Mouse (Mus musculus) liver, embryonic 13.5 days (tissue): ENCODE results near the gene 1700019N19Rik. TPM values are rescaled to one million over a fixed set of nuclear protein-coding genes. Genes with fewer than 3 reads are reported as not detected.

Experiments
- ATAC-seq: fragments of 200-750 bp; cut with Nextera tagmentation; 2 replicates; pipeline ENCODE4 v1.8.0; 2017; ENCODE audit warnings: low read depth, mild to moderate bottlenecking, moderate number of reproducible peaks, moderate library complexity
- DNase-seq: peaks from one replicate; pipeline ENCODE4 v3.0.0; 2022
- H3K27ac ChIP-seq: fragments of 300-500 bp; sonication (generic); 2 replicates; pipeline ENCODE4 v1.5.1; 2015; ENCODE audit warnings: moderate library complexity, mild to moderate bottlenecking, inconsistent platforms
- H3K27me3 ChIP-seq: fragments of 300-500 bp; sonication (generic); 2 replicates; pipeline ENCODE4 v1.6.1; 2015; ENCODE audit warnings: mild to moderate bottlenecking, inconsistent platforms
- H3K36me3 ChIP-seq: fragments of 300-500 bp; sonication (generic); 2 replicates; pipeline ENCODE4 v1.6.1; 2015; ENCODE audit warnings: mild to moderate bottlenecking, inconsistent platforms
- H3K4me1 ChIP-seq: fragments of 300-500 bp; sonication (generic); replicated peaks from 2 replicates; pipeline ENCODE4 v1.6.1; 2015; ENCODE audit warnings: inconsistent platforms
- H3K4me2 ChIP-seq: fragments of 300-500 bp; sonication (generic); 2 replicates; pipeline ENCODE4 v1.6.1; 2015; ENCODE audit warnings: inconsistent platforms, mild to moderate bottlenecking, moderate library complexity
- H3K4me3 ChIP-seq: fragments of 300-500 bp; sonication (generic); replicated peaks from 2 replicates; pipeline ENCODE4 v1.5.1; 2015; ENCODE audit warnings: mild to moderate bottlenecking, inconsistent platforms
- H3K9ac ChIP-seq: fragments of 300-500 bp; sonication (generic); 2 replicates; pipeline ENCODE4 v1.6.1; 2015; ENCODE audit warnings: mild to moderate bottlenecking, inconsistent platforms
- H3K9me3 ChIP-seq: fragments of 300-500 bp; sonication (generic); replicated peaks from 2 replicates; pipeline ENCODE4 v1.6.1; 2016; ENCODE audit warnings: inconsistent platforms
- WGBS: fragments of 180-500 bp; shearing (Covaris S2); methylation state at CpG from one replicate; pipeline ENCODE4 v1.1.7; 2015; ENCODE audit not compliant: insufficient replicate concordance; 5-methylcytosine and 5-hydroxymethylcytosine counted together
- polyA plus RNA-seq: library from polyadenylated mRNA; unstranded; fragments of >200 nt; fragmentation: Nextera tagmentation; extraction: Ambion mirVana; gene quantifications from 2 replicates; pipeline ENCODE4 v1.2.1, GENCODE M21; 2015

1700019N19Rik gene
- polyA plus RNA-seq, 1 experiment from 2014 or later = 0.17 TPM

DNA sequence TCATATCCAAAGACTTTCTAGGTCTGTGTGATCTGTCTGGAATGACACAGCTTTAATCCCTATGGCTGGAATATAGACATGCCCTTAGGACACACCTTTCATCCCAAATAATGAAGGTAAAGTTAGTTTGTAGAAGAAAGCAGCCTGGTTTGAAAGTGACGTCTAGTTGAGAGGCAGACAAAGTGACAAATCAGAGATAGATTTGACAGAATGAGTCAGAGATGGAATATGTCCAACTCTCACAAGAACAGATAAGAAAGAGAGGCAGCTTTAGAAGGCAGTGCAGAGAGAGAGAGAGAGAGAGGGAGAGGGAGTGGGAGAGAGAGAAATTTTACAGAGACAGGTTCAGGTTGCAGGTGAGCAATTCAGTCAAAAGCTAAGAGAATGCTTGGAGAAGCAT lies 30.1 kb upstream of the 1700019N19Rik start:
- Histone ChIP-seq H3K9ac (no peak overlapping the region), H3K4me2 (no peak overlapping the region), H3K9me3 (no peaks in the 10 kb centered on the region), H3K4me3 (no peak overlapping the region), H3K4me1 (no peaks in the 10 kb centered on the region), H3K27ac (no peak overlapping the region), H3K36me3 (no peaks in the 10 kb centered on the region), H3K27me3 (no peaks in the 10 kb centered on the region)
- DNase-seq (no peak), ATAC-seq (no peak)
- 42% methylated on average over 1 of the region's 1 CpGs for WGBS

DNA sequence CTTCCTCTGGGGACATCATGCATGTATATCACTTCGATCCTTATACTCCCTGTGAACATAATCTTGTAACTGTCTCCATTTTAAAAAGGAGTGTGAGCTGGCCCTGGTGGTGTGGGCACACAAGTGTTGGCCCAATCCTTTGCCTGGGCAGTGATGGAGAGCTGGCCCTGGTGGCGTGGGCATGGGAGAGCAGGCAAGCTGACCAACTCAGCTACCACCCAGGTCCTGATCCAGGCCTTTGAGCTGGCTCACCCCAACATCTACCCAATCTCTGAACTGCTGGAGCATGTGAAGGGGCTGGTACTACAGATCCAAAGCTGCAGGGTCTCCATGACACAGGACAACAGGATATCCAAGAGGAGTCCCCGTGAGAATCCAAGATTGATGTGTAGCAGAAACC lies 29.0 kb upstream of the 1700019N19Rik start:
- DNase-seq (no peak), ATAC-seq (no peak)
- 66% methylated on average over 3 of the region's 3 CpGs for WGBS
- Histone ChIP-seq H3K4me3 (no peak overlapping the region), H3K4me1 (no peaks in the 10 kb centered on the region), H3K9me3 (no peaks in the 10 kb centered on the region), H3K4me2 (no peak overlapping the region), H3K27ac (no peak overlapping the region), H3K27me3 (no peaks in the 10 kb centered on the region), H3K36me3 (no peaks in the 10 kb centered on the region), H3K9ac (no peak overlapping the region)

DNA sequence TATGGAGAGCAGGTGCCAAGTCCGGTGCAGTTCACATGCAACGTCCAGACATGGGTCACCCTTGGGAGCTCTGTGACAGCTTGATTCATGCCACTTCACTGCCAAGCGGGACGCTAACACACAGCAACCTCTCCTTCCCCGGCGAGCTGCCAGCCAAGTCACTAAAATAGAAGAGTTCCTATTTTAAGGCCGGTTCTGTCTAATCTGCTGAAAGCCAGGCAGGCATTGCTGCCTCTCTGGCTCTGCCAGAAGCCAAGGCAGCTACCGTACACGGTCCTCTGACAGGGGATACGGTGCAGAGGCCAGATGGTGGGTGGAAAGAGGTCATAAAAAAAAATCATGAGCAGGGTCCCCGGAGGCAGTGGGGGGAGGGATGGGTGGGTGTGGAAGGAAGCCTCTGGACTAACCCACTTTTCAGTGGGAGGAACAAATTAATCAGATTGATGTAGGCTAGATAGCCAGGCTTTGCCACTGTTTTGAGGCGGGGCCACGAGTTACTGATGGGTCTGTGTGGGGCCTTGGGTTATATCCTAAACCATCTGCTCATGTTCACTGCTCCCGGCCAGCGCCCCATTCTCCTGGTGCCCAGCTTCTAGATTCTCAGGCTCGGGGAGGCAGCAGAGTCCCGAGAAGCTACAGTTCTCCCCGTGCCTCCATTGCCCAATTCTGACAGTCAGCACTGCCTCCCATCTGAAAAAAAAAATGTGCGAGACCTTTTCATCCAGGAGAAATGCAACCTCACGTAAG lies 28.4 kb upstream of the 1700019N19Rik start:
- Histone ChIP-seq H3K27me3 (no peaks in the 10 kb centered on the region), H3K9me3 (no peaks in the 10 kb centered on the region), H3K9ac (no peak overlapping the region), H3K27ac (no peak overlapping the region), H3K36me3 (no peaks in the 10 kb centered on the region), H3K4me2 (no peak overlapping the region), H3K4me3 (no peak overlapping the region), H3K4me1 (no peaks in the 10 kb centered on the region)
- DNase-seq (no peak), ATAC-seq (no peak)
- WGBS = 64% methylated on average over 20 of the region's 20 CpGs

DNA sequence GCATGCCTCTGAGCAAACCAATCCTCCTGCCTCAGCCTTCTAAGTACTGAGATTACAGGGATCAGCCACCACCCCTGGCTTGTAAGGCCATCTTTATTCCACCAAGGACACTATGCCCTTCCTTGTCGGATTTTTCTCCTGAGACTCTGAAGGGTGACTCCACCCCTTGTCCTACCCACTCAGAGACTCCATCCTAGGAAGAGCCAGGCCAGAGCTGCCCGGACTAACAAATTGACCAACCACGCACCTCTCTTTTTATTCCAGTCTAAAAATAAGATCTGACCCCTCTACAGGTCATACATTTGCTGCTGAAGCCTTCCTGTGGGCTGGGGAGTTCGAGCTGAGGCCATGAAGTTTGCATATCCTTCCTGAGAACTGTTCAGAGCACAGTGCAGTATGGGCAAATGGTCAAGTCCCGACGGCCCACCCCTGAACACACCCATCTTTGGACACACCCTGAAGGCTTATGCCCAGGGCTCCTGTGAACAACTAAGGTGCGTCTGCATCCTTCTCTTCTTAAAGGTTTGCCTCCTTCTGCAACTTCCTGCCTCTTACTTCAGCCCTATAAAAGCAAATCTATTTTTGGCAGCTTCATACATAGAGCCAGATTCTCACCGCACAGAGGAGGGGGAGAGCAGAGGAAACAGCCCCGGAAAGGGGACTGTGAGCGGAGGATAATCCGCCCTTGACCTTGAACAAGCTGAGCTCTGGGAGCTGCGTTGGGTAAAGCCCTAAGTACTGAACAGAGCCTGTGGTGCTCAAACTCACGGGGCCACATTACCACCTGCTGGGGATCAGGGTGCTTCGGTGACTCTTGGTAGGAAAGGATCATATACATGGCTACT lies 24.5 kb upstream of the 1700019N19Rik start:
- WGBS = 57% methylated on average over 14 of the region's 14 CpGs
- no peak overlapping the region for H3K4me3 ChIP-seq
- no peaks in the 10 kb centered on the region for H3K36me3 ChIP-seq
- no peak overlapping the region for H3K9ac ChIP-seq
- DNase-seq (no peak), ATAC-seq (no peak)
- no peaks in the 10 kb centered on the region for H3K9me3 ChIP-seq
- no peak overlapping the region for H3K27ac ChIP-seq
- no peaks in the 10 kb centered on the region for H3K4me1 ChIP-seq
- no peak overlapping the region for H3K4me2 ChIP-seq
- no peaks in the 10 kb centered on the region for H3K27me3 ChIP-seq

DNA sequence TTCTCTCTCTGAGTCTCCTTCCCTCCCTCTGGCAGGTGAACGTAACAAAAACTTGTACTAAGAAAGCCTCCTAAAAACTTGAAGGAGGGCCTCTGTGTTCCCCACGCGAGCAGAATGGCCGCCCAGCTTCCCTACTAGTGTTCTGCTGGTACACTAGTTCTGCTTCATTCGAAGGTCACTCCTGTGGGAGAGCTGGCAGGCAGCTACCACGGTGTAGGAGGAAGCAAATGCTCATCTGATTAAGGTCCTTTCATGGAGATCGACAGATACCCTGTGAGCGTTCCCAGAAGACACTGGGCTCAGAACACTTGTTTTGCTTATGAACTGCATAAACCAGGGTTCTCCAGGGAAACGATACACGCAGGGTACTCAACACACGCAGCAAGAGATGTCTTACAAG lies 23.1 kb upstream of the 1700019N19Rik start:
- H3K27ac ChIP-seq = no peak overlapping the region
- no peak for ATAC-seq
- 71% methylated on average over 11 of the region's 11 CpGs for WGBS

DNA sequence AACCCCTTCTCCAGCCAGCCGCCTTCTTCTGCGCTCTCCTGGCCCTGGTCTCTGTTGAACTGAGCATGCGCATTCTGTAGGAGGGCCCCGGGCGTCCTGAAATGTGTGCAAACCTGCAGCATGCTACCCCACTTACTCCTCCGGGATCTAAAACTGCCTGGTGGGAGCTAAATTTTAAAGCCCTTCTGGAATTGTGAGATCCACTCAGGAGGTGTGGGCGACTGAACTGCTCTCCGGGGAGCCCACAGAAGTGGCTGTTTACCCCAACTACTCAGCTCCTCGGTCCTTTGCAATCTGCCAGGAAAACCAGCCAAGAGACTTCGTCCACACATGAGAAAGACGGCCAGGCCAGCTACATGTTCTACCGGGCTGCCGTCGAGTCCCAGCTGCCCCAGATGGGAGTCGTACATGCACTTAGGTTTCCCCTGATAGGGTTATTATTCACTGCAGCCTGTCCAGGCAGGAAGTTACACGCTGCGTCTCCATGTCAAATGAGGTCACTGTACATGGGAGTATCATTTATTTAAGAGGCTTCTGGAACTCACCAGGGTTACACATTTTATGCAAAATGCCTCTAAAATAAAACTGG lies 22.3 kb upstream of the 1700019N19Rik start:
- whole genome bisulfite sequencing = 68% methylated on average over 17 of the region's 17 CpGs
- H3K27me3 ChIP-seq = no peaks in the 10 kb centered on the region
- no peak for ATAC-seq
- no peaks in the 10 kb centered on the region for H3K36me3 ChIP-seq
- H3K9me3 ChIP-seq = no peaks in the 10 kb centered on the region
- no peak overlapping the region for H3K27ac ChIP-seq
- no peak overlapping the region for H3K9ac ChIP-seq
- no peak overlapping the region for H3K4me3 ChIP-seq
- DNase-seq = no peak
- no peak overlapping the region for H3K4me2 ChIP-seq
- no peaks in the 10 kb centered on the region for H3K4me1 ChIP-seq

More for the DNA sequence above, 23.1 kb upstream of the 1700019N19Rik start:
- no peaks in the 10 kb centered on the region for H3K4me1 ChIP-seq
- no peaks in the 10 kb centered on the region for H3K9me3 ChIP-seq
- no peak for DNase-seq
- no peaks in the 10 kb centered on the region for H3K36me3 ChIP-seq
- H3K4me3 ChIP-seq = no peak overlapping the region
- no peaks in the 10 kb centered on the region for H3K27me3 ChIP-seq
- no peak overlapping the region for H3K9ac ChIP-seq
- no peak overlapping the region for H3K4me2 ChIP-seq

DNA sequence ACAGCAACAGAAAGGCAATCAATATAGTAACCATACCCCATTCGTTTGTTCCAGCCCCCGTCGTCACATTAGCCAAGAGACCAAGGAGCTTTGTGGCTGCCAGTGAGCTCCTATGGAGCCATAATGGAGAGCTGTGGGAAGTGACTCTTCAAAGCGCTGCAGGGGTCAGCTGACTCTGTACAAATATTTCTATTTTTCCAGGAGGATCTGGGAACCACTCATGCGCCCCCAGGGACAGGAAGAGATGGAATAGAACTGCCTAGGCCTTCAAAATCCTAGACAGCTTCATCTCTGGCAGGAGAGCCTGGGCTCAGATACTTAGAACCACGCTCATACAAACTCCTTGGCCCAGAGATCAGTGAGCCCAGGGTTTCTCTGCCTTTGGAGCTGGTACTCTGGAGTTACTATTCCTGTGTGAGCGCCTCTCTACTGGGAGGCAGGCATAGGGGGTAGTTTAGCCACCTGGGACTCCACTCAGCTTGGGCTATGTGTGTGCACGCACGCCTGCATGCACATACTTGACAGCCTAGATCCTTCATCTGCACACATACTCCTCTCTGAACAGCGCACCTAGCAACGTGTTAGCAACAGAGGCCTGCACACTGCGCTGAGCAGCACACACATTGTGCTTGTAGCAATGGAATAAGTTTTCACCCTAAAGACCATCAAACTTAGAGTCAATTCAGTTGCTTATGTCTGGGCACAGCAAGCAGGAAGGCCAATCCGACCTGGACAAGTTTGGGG lies 21.1 kb upstream of the 1700019N19Rik start:
- ATAC-seq (no peak), DNase-seq (no peak)
- Histone ChIP-seq H3K27ac (no peak overlapping the region), H3K27me3 (no peaks in the 10 kb centered on the region), H3K4me3 (no peak overlapping the region), H3K4me2 (no peak overlapping the region), H3K36me3 (no peaks in the 10 kb centered on the region), H3K9me3 (no peaks in the 10 kb centered on the region), H3K4me1 (no peaks in the 10 kb centered on the region), H3K9ac (no peak overlapping the region)
- 65% methylated on average over 13 of the region's 13 CpGs for WGBS

DNA sequence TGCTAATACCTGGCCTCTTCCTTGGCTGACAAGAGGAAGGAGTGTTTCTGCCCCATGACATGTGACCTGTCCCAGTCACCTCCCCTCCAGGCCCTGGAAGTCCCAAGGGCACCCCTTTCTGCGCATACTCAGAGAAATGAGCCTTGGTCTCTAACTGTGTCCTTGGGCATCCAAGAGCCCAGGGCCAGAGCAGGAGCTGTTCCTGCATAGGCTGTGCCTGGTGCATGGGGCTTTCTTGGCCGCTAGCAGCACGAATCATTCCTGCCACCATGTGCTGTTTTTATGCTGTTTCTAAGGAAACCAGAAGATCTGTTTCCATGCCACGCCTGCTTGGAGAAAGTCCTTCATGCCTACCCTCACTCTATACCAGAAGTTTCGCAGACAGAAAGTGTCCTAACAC lies 16.3 kb upstream of the 1700019N19Rik start:
- no peak overlapping the region for H3K9ac ChIP-seq
- ATAC-seq (no peak), DNase-seq (no peak)
- no peaks in the 10 kb centered on the region for H3K9me3 ChIP-seq
- no peak overlapping the region for H3K4me3 ChIP-seq
- H3K27me3 ChIP-seq = no peaks in the 10 kb centered on the region
- H3K36me3 ChIP-seq = no peaks in the 10 kb centered on the region
- H3K4me2 ChIP-seq = no peak overlapping the region
- H3K4me1 ChIP-seq = no peaks in the 10 kb centered on the region
- 54% methylated on average over 5 of the region's 5 CpGs for WGBS
- H3K27ac ChIP-seq = no peak overlapping the region

DNA sequence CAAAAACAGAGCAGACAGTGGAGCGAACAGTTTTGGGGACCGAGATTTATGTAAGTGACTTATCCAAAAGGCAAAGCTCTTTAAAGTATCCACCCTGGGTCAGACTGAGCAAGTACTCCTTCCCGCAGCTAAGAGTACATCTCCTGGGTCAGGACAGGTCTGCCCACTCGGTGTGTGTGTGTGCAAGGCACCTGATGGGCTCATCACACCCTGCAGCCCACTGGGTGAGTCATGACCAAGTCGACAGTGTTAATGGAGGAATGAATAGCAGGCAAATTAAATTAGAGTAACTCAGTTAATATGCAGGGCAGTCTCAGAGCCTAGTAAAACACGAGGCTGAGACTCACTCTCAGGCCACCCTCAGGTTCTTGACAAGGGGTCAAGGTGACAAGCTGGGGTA lies 14.6 kb upstream of the 1700019N19Rik start:
- Histone ChIP-seq H3K9me3 (no peaks in the 10 kb centered on the region), H3K4me2 (no peak overlapping the region), H3K9ac (no peak overlapping the region), H3K27me3 (no peaks in the 10 kb centered on the region), H3K27ac (no peak overlapping the region), H3K36me3 (no peaks in the 10 kb centered on the region), H3K4me1 (no peaks in the 10 kb centered on the region), H3K4me3 (no peak overlapping the region)
- DNase-seq (no peak), ATAC-seq (no peak)
- 67% methylated on average over 6 of the region's 6 CpGs for WGBS

DNA sequence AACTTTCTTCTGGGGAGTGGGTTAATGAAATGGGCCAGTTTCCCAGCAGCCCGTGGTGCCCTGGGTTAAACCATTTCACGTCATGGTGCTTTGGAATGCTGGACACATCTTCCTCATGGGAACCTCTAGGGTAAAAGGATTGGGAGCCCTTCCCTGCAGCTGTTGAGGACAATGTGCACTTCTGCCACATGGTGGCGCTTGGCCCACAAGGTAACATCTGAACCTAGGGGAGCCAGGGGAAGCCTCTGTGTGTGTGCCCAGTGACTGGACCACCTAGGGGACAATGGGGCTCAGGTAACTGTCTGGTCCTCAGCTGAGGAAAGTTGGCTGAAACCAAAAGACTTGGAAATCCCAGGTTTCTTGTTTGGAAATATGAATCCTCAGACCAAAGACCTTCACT lies 12.1 kb upstream of the 1700019N19Rik start:
- H3K4me3 ChIP-seq = no peak overlapping the region
- no peak overlapping the region for H3K27ac ChIP-seq
- WGBS = 7% methylated on average over 3 of the region's 3 CpGs
- DNase-seq (peak; percentile 7), ATAC-seq (no peak)
- no peak overlapping the region for H3K4me2 ChIP-seq
- no peaks in the 10 kb centered on the region for H3K27me3 ChIP-seq
- H3K4me1 ChIP-seq = no peaks in the 10 kb centered on the region
- no peaks in the 10 kb centered on the region for H3K36me3 ChIP-seq
- no peaks in the 10 kb centered on the region for H3K9me3 ChIP-seq
- no peak overlapping the region for H3K9ac ChIP-seq

DNA sequence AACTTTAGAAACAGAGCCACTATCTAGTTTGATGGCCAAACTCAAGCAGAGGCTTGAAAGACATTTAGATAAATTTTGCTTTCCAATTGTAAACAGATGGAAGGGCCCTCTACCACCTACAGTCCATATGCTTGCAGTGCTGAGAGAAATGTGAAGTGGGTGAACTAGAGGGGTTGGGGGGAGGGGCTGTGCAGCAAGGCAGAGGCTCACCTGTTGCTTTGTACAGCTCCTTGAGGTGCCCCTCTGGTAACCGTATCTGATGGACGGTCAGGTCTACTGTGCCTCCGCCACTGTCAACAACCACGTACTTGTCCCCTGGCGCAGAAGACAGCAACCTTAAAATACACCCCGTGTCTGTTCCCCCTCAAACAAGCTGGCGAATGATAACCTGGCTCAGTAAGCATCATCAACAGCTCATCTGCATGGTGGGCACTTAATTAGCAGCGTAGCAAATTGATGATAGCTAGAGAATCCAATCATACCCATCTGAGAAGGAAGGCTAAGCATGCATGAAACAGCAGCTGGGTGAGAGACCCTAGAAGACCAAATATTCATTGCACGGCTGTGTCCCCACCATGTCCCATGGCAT lies 11.0 kb upstream of the 1700019N19Rik start:
- Histone ChIP-seq H3K27me3 (no peaks in the 10 kb centered on the region), H3K27ac (no peak overlapping the region), H3K4me2 (no peak overlapping the region), H3K9me3 (no peaks in the 10 kb centered on the region), H3K36me3 (no peaks in the 10 kb centered on the region), H3K9ac (no peak overlapping the region), H3K4me3 (no peak overlapping the region), H3K4me1 (no peaks in the 10 kb centered on the region)
- DNase-seq = no peak
- 78% methylated on average over 9 of the region's 9 CpGs for WGBS
- no peak for ATAC-seq
